Mouse (Mus musculus) neutrophil, adult 5-6 weeks (primary cell): ENCODE measurements around the gene Pet117. TPM values are rescaled to one million over a fixed set of nuclear protein-coding genes. Genes with fewer than 3 reads are reported as not detected.

Experiments
- ATAC-seq: fragments of 151-379, 151-347 bp; 2 replicates; pipeline ENCODE4 v1.8.0; 2017; ENCODE audit warnings: mild to moderate bottlenecking, moderate TSS enrichment; ENCODE audit not compliant: insufficient number of reproducible peaks, poor library complexity, low FRiP score, severe bottlenecking; ENCODE audit errors: extremely low read depth
- total RNA-seq: library from RNA; stranded (forward); fragments of 200-1000 nt; gene quantifications from 2 replicates; pipeline ENCODE4 v1.2.3, GENCODE M21; 2017

Pet117 gene
- total RNA-seq, 1 experiment from 2014 or later: not detected

- no peak for ATAC-seq
Observed at GRCm38 (mm10) chr2:144375063-144375703, 6.4 kb downstream of the Pet117 start.

DNA sequence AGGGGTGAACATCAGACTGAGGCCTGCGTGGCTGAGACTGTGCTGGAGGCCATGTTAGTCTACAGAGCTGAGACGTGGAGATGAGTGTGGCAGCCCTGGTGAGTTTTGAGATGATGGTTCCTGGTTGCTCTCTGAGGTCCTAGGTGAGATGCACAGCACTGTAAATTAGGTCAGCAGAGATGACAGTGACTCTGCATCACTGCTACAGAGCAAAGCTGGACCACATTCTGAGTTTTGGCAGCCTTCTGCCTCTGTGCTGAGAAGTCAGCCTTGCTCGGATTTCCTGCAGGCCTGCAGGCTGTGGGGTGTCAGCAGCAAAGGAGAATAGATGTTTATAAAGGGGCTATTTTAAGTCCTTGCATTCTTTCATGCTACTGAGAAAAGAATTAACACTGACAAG lies 12.5 kb downstream of the Pet117 start:
- no peak for ATAC-seq

GRCm38 (mm10) chr2:144381741-144382140 lies 12.9 kb downstream of the Pet117 start:
- no peak for ATAC-seq

GRCm38 (mm10) chr2:144382624-144383138 lies 13.9 kb downstream of the Pet117 start:
- no peak for ATAC-seq

DNA sequence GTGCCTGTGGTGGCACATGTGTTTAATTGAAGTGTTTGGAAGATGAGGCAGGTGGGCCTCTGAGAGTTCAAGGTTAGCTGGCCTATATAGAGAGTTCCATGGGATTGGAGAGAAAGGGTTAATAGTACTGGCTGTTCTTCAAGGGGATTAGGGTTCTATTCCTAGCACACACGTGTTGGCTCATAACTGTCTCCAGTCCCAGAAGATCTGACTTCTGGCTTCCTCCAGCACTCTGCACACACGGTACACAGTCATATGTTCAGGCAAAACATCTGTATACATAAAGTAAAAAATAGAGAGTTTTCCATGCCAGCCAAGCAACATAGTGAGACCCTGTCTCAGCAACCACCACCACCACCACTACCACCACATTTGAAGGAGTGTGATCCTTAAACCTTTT lies 17.5 kb downstream of the Pet117 start:
- ATAC-seq: no peak

- no peak for ATAC-seq
Observed at GRCm38 (mm10) chr2:144388416-144388815, 19.6 kb downstream of the Pet117 start.

GRCm38 (mm10) chr2:144399531-144399930 lies 30.7 kb downstream of the Pet117 start:
- no peak for ATAC-seq

DNA sequence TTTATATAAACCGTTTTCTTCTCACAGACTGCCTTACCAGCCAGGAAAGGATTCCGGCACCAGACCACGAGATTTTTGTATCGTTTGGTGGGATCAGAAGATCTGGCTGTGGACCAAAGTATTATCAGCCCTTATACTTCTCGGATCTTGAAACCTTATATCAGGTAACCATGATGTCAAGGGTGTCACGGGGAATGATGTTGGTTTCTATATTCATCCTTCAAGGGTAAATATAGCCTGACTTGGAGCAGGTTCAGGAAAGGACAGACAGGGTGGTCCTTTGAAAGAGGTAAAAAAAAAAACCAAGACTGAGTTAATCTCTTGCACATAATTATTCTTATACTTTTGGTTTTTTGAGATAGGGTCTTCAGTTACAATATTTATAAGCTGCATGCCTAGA lies 31.9 kb downstream of the Pet117 start:
- ATAC-seq: no peak

GRCm38 (mm10) chr2:144409037-144409436 lies 40.2 kb downstream of the Pet117 start:
- no peak for ATAC-seq

GRCm38 (mm10) chr2:144410603-144411002 lies 41.8 kb downstream of the Pet117 start:
- no peak for ATAC-seq

DNA sequence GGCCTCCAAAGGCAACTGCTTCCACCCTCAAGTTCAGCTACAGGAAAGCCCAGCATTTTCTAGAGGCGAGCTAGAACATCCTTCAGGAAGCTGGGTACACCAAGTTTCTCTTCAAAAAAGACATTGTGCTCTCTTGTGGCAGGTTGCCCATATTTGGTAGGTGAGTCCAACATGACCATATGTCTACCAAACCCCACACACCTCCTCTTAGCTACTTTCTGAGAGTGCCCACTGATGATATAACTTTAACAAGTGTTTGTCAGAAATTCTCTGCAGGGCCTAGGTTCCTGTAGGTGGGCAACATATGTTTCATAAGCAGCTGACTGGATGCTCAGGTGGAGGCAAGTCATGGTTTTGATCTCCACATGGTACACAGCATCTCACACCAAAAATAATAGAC lies 45.9 kb downstream of the Pet117 start:
- no peak for ATAC-seq

DNA sequence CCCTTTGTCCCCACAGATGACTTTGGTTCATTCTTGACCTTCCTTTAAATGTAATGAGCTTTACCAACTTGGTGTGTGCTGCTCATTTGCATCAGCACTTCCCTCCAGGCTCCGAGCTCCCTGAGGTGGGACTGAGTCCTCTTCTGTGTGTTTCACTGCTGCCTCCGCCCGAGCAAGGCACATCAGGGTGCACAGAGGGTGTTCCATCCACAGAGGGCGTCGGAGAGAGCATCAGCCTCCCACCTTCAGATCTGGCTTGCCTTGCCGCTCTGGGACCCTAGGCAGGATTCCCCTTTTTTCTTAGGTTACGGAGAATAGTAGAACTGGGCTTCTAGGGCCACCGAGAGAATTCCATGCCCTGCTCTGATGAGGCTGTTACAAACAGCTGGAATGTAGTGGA lies 48.1 kb downstream of the Pet117 start:
- ATAC-seq: no peak

DNA sequence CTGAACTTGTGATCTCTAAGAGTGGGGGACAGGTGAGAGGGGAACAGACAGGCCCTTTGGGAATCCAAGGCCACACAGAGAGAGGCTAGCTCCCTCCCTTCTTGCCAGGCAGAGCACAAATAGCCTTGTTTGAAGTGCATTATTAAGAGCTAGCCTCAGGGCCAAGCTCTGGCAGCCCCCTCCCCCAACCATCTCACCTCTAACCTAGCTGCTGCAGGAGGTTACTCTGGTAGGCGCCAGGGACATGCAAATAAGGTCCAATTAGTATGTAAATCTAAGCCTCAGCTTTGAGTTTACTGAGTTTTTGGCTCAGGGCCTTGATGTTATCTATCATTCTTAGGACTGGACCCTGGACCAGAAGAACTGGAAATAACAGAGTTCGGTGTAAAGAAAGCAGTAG lies 49.3 kb downstream of the Pet117 start:
- no peak for ATAC-seq

DNA sequence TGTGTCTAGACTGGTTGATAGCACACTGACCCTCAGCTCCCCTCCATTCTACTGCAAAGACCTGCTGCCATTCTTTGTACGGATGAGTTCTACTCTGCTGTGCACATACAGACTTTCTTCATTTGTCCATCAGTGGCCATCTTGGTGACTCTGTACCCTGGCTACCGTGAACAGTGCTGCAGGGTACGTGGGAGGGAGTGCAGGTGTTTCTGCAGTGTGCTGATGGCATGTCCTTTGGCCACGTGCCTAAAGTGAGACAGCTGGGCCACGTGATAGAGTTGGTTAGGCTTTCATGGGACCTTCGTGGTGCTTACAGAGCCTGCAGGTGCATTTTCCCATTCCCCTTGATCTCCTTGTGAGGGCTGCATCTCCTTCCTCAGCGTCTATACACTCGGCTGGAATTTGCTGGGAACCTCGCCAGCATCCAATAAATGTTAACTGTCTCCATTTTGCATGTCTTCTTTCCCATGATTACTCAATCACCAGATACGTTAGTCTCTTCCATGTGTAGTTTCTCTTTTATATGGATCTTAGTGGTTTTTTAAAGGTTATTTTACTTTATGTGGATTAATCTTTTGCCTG lies 53.4 kb downstream of the Pet117 start:
- no peak for ATAC-seq

Other genes starting within 250 kb of the Pet117 start
- 6.8 and 7.6 TPM in 2 replicates for gene Mgme1, start 98.3 kb upstream of the Pet117 start, total RNA-seq
- 486 and 515 TPM in 2 replicates for gene Snx5, start 98.1 kb upstream of the Pet117 start, total RNA-seq
- not detected in 2 replicates for gene Ovol2, start 36.9 kb upstream of the Pet117 start, total RNA-seq
- gene Kat14, start within 50 bp of the Pet117 start, total RNA-seq: 22.2 and 26.9 TPM in 2 replicates
- gene Dzank1, start 158.4 kb downstream of the Pet117 start, total RNA-seq: 0.25 and 0.35 TPM in 2 replicates
- gene Polr3f, start 158.7 kb downstream of the Pet117 start, total RNA-seq: 41.3 and 45.4 TPM in 2 replicates
- gene Rbbp9, start 181.9 kb downstream of the Pet117 start, total RNA-seq: 6.8 and 7.4 TPM in 2 replicates
- gene Sec23b, start 187.2 kb downstream of the Pet117 start, total RNA-seq: 49.1 and 50.0 TPM in 2 replicates
- gene Smim26, start 225.1 kb downstream of the Pet117 start, total RNA-seq: 2.5 and 2.7 TPM in 2 replicates
- gene Dtd1, start 230.9 kb downstream of the Pet117 start, total RNA-seq: 24.7 and 30.7 TPM in 2 replicates